Mouse (Mus musculus): Measurements from ENCODE around the gene Crb2.

The Crb2 gene

GRCm38 (mm10) chr2:37767080-37767547 lies 8.9 kb upstream of the Crb2 start:
- DNase-seq: peak; percentile 82

GRCm38 (mm10) chr2:37767739-37768138 lies 8.3 kb upstream of the Crb2 start:
- DNase-seq: no peak

DNA sequence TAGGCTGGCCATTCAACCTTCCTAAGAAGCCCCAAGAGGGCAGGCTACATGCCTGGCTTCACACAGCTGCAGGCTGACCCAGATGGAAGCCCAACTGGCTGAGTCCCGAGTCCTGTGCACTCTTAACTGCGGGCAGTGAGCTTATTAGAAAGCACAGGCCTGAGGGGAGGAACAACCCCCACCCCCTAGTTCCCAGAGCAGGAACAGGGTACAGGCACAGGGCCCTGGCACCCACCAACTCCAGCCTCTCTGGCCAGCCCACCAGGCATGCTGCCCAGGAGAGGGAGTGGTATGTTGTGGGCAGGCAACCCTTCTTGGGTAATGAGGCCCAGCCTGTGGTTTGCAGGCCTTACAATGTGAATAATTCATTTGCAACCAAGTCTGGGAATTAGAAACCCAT lies 7.1 kb upstream of the Crb2 start:
- DNase-seq: peak; percentile 63

GRCm38 (mm10) chr2:37769793-37770192 lies 6.3 kb upstream of the Crb2 start:
- no peak for DNase-seq

DNA sequence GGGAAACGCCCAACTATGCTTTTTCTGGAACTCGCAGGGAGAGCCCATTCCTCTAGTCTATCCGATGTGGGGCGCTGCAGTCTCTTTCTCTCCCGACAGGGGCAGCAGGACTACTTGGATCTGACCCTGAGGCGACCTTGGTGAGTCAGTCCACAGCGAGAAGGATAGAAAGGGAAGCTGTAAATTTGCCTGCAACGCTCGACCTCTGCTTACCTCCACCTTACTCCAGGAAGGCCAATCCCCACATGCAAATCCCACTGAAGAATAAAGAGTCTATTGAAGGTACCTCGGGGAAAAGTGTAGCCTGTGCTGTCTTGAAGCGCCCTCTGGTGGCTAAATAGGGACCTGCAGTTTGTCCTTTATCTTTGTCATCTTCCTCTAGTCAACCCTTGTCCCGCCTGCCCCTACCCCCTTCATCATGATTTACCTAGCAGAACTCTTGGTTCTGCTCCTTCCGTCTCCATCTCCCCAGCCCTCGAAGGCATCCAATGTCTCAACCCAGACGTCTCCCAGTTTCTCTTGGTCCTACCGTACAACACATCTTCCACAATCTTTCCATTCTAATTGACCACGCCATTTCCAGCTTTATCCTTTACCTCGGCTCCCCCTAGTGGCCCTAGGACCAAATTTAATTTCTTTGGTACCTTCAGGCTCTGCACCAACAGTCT lies 4.3 kb upstream of the Crb2 start:
- peak; percentile 96 for DNase-seq

DNA sequence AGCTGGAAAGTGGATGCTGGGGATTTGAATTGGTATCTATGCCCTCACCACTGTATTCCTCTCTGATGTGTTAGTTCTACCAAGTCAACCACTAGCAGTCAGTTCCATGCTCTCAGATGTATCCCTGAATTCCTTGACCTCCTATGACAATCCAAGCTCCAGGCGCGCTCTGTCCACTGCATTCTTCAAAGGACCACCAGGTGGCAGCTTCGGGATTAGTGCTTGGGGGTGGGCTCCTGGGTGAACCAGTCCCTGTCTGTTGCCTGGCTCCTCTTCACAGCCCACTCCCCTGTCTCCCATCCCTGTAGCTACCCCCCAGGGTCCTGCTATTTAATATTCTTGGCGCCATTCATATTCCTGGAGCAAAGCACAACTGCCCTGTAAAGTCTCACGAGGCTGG lies 1.5 kb upstream of the Crb2 start:
- DNase-seq: peak; percentile 68

DNA sequence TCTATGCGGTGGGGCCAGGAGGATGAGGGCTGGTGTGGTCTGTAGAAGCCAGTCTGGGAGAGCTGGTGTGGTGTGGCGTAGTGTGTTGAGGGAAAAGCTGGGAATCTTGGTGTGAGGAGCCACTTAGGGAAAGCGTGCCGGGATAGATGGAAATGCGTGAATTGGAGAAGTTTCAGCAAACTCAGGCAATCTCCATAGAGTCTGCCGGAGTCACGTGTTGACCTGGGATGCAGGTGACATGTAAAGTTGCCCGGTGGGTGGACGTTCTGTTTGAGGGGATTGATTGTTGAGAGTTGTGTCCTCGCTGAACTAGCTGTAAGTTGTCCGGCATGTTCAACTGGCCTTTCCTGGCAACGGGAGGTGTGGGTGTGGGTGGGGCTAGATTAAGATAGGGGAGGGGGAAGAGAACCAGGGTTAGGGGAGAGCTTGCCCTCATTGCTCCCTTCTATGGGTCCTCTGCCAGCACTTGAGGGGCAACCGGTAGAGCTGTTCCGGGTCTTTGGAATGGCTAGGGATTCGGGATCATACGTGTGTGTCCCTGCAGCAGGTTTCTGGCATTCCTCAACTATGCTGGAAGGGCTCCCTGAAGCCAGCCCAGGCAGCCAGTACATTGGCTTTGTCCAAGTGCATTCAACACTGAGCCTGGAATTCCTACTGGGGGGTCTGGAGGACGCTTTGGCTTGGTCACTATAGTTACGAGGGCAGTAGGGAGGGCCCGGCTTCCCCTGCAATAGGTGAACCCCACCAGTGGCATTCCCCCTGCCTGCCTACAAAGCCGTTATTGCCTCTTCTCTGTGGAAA lies 762 bp downstream of the Crb2 start:
- DNase-seq: no peak

DNA sequence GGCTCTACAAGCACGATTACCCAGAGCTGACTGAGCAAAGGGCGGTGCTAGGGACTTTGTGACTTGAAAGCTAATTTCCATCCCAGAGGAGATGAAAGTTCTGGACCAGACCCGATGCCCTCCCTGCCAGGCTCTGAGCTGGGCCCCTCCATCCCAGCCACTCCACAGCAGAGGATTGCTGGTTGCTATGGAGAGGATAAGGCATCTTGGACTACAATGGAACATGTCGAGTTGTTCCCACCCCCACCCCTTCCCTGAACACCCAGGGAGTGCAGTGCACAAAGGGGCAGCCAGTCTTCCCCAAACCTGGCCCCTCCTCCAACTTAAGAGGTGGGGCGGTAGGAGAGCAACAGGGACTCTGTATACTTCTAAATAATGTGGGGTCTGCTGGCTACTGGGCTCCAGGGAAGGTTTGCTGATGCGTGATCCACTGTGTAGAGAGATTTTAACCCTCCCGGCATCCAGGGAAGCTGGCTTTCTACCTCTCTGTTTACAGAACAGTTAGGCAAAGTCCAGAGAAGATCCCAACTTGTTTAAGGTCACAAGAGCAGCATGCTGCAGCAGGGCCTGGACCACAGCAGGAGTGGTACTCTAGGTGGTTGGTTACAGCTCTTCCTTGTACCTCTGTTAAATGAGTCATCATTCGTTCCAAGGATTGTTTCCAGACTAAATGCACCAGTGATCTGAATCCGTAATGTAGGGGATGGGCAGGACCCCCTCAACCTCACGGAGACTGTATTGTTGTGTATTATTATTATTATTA lies 2.1 kb downstream of the Crb2 start:
- no peak for DNase-seq

GRCm38 (mm10) chr2:37780270-37780929 lies 4.4 kb downstream of the Crb2 start:
- DNase-seq: no peak

DNA sequence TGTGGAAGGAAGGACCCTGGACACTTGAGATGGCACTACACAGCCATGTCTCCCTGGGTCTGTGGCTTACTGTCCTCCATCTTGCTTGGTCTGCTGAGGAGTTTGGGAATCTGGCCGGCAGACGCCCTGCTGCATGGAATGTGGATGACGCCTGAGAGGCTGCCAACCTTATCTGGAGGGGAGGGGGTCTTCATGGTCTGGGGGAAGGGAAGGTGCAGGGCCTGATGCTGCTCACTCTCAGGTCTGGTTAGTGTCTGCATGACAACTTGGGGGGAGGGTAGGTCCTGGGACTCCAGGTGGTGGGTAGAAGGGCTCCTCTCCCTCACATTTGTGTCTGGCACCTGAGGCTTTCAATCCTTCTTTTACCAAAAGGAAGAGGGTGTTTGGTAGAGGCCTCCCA lies 5.4 kb downstream of the Crb2 start:
- DNase-seq: no peak

DNA sequence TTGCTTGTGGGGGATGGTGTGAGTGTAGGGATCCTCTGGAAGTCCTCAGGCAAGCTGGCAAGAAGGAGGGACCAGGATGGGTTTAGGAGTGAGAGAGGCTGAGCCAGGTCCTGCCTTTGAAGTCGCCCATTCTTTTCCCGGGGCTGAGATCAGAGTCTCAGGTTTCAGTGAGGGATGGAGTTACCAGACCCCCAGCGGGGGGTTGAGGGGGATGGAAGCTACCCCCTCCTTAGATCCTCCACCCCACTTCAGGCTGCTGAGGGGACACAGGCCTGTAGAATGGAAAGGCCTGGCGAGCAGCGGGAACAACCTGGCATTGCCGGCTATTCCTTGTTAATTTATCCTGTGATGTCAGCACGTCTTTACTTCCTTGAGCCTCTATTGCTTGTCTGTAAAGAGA lies 6.0 kb downstream of the Crb2 start:
- DNase-seq: no peak

DNA sequence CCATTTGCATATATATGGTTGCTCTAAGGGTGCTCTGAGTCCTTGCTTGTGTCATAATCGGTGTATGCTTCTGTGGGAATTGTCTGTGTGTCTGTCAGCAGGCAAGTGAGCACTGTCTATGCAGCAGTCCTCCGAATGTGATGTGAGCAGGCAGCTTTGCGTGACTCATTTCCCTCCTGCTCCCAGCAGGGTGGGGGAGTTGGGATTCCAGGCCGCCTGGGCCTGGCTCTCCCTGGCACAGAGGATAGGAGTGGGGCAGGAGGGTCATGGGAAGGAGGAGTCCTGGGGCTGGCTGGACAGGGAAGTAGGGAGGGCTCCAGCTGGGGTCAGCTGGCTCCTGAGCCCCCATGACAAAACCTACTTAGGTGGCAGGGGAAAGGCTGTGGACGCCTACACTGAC lies 8.4 kb downstream of the Crb2 start:
- no peak for DNase-seq

- peak; percentile 55 for DNase-seq
Measured at GRCm38 (mm10) chr2:37786461-37786860, 10.4 kb downstream of the Crb2 start.

DNA sequence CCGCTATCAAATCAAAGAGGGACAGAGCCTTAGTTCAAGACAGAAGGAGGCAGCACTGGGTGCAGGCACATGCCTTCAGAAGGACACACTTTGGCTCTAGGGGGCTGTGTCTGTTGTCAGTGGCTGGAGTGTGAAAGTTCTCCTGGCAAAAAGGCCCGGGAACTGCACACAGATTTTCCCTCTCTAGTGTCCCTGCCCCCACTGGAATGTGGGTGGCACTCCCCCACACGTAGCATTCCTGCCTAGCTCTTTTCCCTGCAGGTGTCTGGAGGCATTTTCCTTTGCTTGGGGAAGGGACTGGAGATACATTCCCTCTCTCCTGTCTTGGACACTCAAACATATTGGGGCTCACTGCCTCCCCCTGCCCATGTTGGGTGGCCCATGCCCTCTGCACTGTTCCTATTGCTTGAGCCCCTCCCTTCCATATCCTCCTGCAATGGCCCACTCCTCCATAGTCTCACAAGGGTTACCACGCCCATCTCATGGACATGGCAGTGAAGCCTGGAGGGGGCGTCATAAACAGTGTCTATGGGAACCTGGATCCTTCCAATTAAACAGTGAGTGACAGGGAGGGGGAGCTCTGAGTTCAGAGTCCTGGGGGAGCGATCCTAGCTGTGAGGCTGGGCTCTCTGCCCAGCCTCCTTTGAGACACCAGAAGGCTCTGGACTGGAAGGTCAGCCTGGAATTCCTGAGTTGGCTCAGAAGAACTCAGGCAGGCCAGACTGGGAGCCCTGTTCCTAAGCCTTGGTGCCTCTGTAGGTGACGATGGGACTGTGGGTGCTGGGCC lies 12.3 kb downstream of the Crb2 start:
- DNase-seq: no peak

GRCm38 (mm10) chr2:37789029-37789428 lies 13.0 kb downstream of the Crb2 start:
- DNase-seq: no peak

GRCm38 (mm10) chr2:37789995-37790394 lies 13.9 kb downstream of the Crb2 start:
- no peak for DNase-seq

DNA sequence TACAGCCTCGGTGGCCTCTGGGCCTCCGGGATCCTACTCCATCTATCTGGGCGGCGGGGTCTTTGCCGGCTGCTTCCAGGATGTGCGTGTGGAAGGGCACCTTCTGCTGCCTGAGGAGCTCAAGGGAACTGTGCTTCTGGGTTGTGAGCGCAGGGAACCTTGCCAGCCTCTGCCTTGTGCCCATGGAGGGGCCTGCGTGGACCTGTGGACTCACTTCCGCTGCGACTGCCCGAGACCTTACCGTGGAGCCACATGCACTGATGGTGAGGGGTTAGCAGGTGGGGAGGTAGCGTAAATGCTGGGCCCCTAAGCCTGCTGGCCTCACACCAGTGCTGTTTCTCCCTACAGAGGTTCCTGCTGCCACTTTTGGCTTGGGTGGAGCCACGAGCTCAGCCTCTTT lies 14.7 kb downstream of the Crb2 start:
- DNase-seq: no peak

- DNase-seq: no peak
Measured at GRCm38 (mm10) chr2:37791340-37791739, 15.3 kb downstream of the Crb2 start.

DNA sequence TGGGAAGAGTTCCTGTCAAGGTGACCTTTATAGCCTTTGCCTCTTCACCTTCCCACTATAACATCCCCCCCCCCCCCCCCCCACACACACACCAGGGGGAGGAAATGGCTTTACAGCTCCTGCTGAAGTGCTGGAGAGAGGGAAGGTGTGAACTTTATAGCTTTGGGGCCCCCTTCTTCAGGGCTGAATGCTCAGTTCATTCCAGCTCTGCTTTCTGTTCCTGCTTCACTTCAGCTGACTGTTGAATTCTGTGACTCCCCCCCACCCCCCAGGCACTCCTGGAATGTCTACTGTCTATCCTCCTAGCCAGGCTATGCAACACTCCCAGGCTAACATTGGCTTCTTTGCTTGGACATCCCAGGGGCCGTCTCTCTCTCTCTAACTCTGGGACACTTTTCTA lies 20.0 kb downstream of the Crb2 start:
- no peak for DNase-seq

- DNase-seq: no peak
Measured at GRCm38 (mm10) chr2:37797046-37797445, 21.0 kb downstream of the Crb2 start.

DNA sequence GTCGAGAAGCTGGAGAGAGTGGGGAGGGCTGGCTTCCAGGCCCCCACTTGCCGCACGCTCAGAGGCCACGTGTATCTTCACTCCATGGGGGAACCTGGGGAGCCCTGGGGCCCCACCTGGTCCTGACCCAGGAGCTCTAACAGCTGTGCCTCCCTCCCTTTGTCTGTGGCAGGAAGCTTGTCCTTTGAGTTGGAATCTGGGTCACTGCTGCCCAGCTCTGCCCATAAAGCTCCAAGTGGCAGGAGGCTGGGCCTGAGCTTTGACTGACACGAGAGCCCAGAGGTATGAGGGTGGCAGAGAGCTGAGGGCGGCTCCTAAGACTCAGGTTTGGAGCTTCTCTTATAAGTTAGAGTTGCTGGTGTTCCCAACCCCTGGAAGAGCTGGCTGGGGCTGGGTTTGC lies 23.1 kb downstream of the Crb2 start:
- DNase-seq: no peak

DNA sequence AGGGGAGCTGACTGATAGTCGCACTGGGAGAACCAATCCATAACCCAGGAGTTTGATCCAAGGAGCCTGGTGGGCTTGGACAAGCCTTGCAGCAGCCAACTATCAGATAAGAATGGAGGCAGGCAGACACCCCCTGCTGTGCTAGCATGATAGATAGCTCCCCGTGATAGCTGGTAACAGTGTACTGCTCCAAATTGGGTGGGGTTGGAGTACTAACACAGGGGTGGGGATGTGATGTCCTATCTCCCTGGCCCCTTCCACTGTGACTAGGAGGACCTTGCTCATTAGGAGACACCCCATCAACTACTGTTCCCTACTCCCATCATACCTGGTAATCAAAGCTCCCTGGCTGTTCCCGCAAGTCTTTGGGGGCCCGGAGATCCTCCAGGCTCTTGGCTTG lies 25.6 kb downstream of the Crb2 start:
- no peak for DNase-seq

Measured in right cerebral cortex, postnatal 4 days (tissue).